Mouse (Mus musculus) lung, embryonic 15.5 days (tissue): ENCODE results near the gene Smarcb1. TPM values are rescaled to one million over a fixed set of nuclear protein-coding genes. Genes with fewer than 3 reads are reported as not detected.

Experiments used
- ATAC-seq: fragments of 200-750 bp; cut with Nextera tagmentation; 2 replicates; pipeline ENCODE4 v1.8.0; 2017; ENCODE audit warnings: moderate number of reproducible peaks, borderline replicate concordance; ENCODE audit not compliant: low FRiP score, low TSS enrichment; ENCODE audit errors: extremely low read depth
- H3K27ac ChIP-seq: fragments of 300-500 bp; sonication (generic); 2 replicates; pipeline ENCODE4 v1.5.1; 2015; ENCODE audit warnings: moderate library complexity, mild to moderate bottlenecking, inconsistent platforms
- H3K27me3 ChIP-seq: fragments of 300-500 bp; sonication (generic); 2 replicates; pipeline ENCODE4 v1.6.1; 2015; ENCODE audit warnings: inconsistent platforms
- H3K36me3 ChIP-seq: fragments of 300-500 bp; sonication (generic); 2 replicates; pipeline ENCODE4 v1.6.1; 2015; ENCODE audit warnings: inconsistent platforms
- H3K4me1 ChIP-seq: fragments of 300-500 bp; sonication (generic); 2 replicates; pipeline ENCODE4 v1.6.1; 2015; ENCODE audit warnings: inconsistent platforms
- H3K4me2 ChIP-seq: fragments of 300-500 bp; sonication (generic); 2 replicates; pipeline ENCODE4 v1.6.1; 2015; ENCODE audit warnings: inconsistent platforms, mild to moderate bottlenecking, moderate library complexity
- H3K4me3 ChIP-seq: fragments of 300-500 bp; sonication (generic); 2 replicates; pipeline ENCODE4 v1.5.1; 2015; ENCODE audit warnings: mild to moderate bottlenecking, inconsistent platforms
- H3K9ac ChIP-seq: fragments of 300-500 bp; sonication (generic); 2 replicates; pipeline ENCODE4 v1.6.1; 2015; ENCODE audit warnings: inconsistent platforms
- H3K9me3 ChIP-seq: fragments of 300-500 bp; sonication (generic); 2 replicates; pipeline ENCODE4 v1.6.1; 2016; ENCODE audit warnings: inconsistent platforms
- WGBS: fragments of 180-500 bp; shearing (Covaris S2); methylation state at CpG from one replicate; pipeline ENCODE4 v1.1.7; 2015; 5-methylcytosine and 5-hydroxymethylcytosine counted together
- polyA plus RNA-seq: library from polyadenylated mRNA; unstranded; fragments of >200 nt; fragmentation: Nextera tagmentation; extraction: Ambion mirVana; gene quantifications from 2 replicates; pipeline ENCODE4 v1.2.1, GENCODE M21; 2015

Gene Smarcb1
- 205 and 213 TPM in 2 replicates for polyA plus RNA-seq

DNA sequence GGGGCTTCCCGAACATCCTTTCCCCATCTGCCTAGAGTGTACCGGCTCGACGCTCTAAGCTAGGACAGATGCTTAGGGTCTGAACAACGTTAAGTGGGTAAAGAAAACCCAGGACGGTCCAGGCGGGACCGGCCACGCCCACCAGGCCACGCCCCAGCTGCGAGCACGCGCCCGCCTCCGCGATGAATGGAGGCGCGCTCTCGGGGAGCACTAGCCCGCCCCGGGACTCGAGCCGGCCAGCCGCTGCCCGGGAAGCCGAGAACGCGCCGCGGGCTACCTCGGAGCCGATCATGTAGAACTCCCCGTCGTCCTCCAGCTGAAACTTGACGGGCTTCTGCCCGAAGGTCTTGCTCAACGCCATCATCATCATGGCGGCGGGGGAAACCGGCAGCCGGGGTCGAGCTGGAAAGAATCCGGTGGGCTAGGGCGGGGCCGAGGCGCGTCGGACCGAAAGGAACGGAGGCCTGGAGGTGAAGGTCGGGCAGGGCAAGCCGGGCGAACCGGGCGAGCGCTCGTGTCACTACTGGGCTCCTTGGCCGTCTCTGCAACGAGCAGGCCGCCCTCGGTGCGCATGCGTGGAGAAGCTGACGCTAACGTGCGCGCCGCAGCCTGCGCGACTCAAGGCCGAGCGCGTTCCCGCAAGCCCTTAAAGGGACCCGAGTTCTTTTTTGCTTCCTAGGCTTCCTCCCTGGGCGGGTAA lies at the start of gene Smarcb1:
Gene Smarcb1 (minus strand): TSS at position 592 of the 700 bp plus-strand sequence.
- no peaks in the 10 kb centered on the region for H3K9me3 ChIP-seq
- H3K27me3 ChIP-seq, result no peaks in the 10 kb centered on the region
- peak within 1 kb of the TSS; percentile 93 for H3K27ac ChIP-seq
- under 1% methylated on average over 76 of the region's 76 CpGs for WGBS
- peak; percentile 89 for ATAC-seq
- H3K9ac ChIP-seq, result peak within 1 kb of the TSS; percentile 93
- peaks cover 35% of the 10 kb centered on the region for H3K36me3 ChIP-seq
- peaks cover 39% of the 10 kb centered on the region for H3K4me1 ChIP-seq
- H3K4me3 ChIP-seq, result peak within 1 kb of the TSS; percentile 96
- peak within 1 kb of the TSS; percentile 80 for H3K4me2 ChIP-seq

DNA sequence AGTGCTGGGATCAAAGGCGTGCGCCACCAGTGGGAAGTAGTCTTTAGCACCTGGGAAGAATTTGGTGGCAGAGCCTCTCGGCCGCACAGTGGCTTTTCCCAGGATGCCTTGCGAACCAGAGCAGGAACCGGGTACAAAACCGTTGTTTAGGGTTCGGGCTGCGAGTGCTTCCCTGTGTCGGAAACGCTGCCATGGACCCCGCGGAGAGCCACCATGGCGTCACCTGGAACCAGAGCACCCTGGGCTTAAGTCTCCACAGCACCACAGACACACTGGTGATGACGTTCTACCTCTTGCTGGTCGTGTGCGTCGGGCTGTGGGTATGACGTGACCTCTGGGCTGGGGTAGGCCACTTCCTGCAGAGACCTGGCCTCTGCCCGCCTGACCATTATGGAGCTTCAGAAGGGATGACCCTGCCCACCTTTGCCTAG lies 33.0 kb upstream of the Smarcb1 start, which contains the start of gene Gm5134:
Gene Gm5134 (plus strand): TSS at position 134 of the 431 bp plus-strand sequence.
- peak within 1 kb of the TSS; percentile 11 for H3K4me3 ChIP-seq
- peaks cover 11% of the 10 kb centered on the region for H3K4me1 ChIP-seq
- no peaks in the 10 kb centered on the region for H3K9me3 ChIP-seq
- H3K27ac ChIP-seq, result no peak within 1 kb of the TSS
- 30% methylated on average over 20 of the region's 20 CpGs for WGBS
- H3K4me2 ChIP-seq, result peak within 1 kb of the TSS; percentile 47
- no peak within 1 kb of the TSS; the same call in 1 of the 2 replicates for H3K9ac ChIP-seq
- ATAC-seq, result no peak
- H3K36me3 ChIP-seq, result no peaks in the 10 kb centered on the region
- H3K27me3 ChIP-seq, result peaks cover 23% of the 10 kb centered on the region; the same call in 1 of the 2 replicates

DNA sequence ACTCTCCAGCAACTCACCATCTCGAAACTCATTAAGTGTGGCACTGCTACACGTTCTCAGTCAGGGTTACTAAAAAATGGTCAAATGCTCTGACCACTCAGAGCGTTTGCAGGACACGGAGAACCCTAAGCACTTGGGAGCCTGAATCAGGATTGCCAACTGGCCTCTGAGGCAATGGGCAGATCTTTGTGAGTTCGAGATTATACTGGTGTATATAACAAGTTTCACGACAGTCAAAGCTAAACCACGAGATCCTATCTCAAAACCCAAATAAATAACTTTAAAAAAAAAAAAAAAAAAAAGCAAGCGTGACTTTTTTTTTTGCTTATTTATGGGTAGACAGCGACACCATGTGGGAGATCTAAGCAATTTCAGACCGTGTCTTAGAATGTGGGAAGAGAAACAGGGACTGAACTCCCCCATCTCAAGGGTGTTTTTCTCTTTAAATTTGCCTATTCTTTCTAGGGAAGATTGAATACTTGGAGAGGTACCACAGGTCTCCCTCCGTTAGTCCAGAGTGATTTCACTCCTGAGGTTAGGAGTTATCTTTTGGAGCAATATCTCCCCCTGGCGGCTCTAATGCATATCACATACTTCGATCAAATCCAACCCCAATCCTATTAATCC lies 30.1 kb upstream of the Smarcb1 start:
- ATAC-seq, result no peak; the same call in 1 of the 2 replicates
- WGBS, result 3% methylated on average over 13 of the region's 13 CpGs
- H3K4me1 ChIP-seq, result peaks cover 11% of the 10 kb centered on the region
- peaks cover 23% of the 10 kb centered on the region; the same call in 1 of the 2 replicates for H3K27me3 ChIP-seq
- no peak overlapping the region for H3K27ac ChIP-seq
- no peaks in the 10 kb centered on the region for H3K9me3 ChIP-seq
- peak overlapping the region; percentile 35 for H3K9ac ChIP-seq
- no peaks in the 10 kb centered on the region for H3K36me3 ChIP-seq
- peak overlapping the region; percentile 41 for H3K4me3 ChIP-seq
- H3K4me2 ChIP-seq, result peak overlapping the region; percentile 85

DNA sequence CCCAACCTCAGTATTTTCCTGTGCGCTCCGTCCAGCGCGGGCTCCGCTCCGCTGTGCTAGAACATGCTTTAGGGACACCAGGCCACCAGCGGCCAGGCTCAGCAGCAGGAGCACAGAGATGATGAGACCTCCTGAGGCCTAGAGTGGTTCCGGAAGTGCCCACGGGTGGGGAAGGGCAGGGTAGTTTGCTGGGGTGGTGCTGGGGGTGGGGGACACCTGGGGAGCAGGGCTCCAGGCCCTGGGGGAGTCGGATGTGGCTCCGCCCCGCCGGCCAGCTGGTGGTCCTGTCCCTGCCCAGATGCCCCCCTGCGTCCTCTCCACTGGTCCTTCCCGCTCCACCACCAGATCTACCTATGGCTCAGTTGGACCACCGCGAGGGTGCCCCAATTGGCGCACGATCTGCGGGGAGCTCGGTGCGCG lies 29.4 kb upstream of the Smarcb1 start:
- peaks cover 23% of the 10 kb centered on the region; the same call in 1 of the 2 replicates for H3K27me3 ChIP-seq
- H3K9ac ChIP-seq, result peak overlapping the region; percentile 35
- peak overlapping the region; percentile 41 for H3K4me3 ChIP-seq
- H3K9me3 ChIP-seq, result no peaks in the 10 kb centered on the region
- peak overlapping the region; percentile 85 for H3K4me2 ChIP-seq
- peaks cover 11% of the 10 kb centered on the region for H3K4me1 ChIP-seq
- no peak overlapping the region for H3K27ac ChIP-seq
- H3K36me3 ChIP-seq, result no peaks in the 10 kb centered on the region
- 2% methylated on average over 20 of the region's 23 CpGs for WGBS
- peak; percentile 64 for ATAC-seq

DNA sequence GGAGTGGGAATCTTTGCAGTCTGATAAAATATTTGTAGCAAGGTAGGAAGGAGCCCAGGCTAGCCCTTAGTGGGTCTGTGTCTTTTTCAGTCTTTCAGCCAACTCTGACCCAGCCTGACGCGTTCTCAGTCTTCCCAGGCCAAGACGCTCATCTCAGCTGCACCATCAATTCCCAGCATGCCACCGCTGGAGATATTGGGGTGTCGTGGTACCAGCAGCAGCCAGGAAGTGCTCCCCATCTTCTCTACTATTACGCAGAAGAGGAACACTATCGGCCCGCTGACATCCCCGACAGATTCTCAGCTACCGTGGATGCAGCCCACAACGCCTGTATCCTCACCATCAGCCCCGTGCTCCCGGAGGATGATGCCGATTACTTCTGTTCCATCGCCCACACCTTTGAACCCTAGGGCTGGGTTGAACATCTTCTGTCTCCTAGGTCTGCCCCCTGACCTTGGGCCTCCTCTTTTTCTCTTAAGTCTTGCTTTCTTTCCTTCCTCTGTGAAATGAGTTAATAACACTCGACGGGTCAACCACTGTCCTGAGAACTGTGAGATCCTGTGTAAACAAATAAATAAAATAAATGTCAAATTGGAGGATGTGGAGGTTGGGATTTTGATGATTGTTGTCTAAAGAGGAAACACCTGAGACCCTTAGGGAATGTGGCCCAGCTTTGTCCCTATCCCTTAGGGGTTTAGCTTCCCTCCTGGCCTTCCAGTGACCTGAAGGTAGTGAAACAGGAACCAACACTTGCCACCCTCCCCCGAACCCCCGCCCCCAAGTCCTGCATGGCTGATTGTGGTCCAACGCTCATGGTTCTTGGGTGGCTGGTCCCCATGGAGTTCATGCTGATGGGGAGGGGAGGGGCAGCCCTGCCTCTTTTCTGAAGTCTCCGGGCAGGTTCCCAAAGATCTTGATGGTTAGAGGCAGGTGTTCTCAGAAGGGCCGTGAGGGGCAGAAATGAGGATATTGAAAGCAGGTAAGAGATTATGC lies 27.9 kb upstream of the Smarcb1 start:
- Histone ChIP-seq H3K9me3 (no peaks in the 10 kb centered on the region), H3K4me3 (no peak overlapping the region), H3K27me3 (peaks cover 23% of the 10 kb centered on the region; the same call in 1 of the 2 replicates), H3K9ac (no peak overlapping the region), H3K4me1 (peaks cover 19% of the 10 kb centered on the region), H3K27ac (no peak overlapping the region), H3K4me2 (no peak overlapping the region), H3K36me3 (no peaks in the 10 kb centered on the region)
- WGBS, result 70% methylated on average over 22 of the region's 22 CpGs
- no peak for ATAC-seq

DNA sequence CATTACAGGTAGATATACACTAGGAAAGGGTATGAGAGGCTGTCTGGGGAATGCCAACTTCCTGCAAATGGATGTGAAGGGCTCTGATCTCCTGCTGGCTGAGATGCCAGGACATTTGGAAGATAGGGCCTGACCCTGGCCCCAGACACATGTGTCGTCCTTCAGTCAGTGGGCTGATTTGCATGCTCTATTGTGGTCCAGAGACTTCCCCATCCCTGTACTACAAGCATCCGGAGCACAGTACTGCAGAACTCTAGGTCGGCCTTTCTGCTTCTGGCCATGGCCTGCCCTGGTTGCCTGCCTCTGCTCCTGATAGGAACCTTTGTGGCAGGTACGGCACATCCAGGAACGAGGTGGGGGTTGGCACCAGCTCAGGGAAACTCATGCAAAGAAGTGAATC lies 26.7 kb upstream of the Smarcb1 start:
- no peak for ATAC-seq
- Histone ChIP-seq H3K4me1 (peaks cover 23% of the 10 kb centered on the region), H3K4me3 (no peak overlapping the region), H3K27ac (no peak overlapping the region), H3K9me3 (no peaks in the 10 kb centered on the region), H3K27me3 (peaks cover 13% of the 10 kb centered on the region; the same call in 1 of the 2 replicates), H3K36me3 (no peaks in the 10 kb centered on the region), H3K4me2 (no peak overlapping the region), H3K9ac (no peak overlapping the region)
- 85% methylated on average over 5 of the region's 5 CpGs for WGBS

DNA sequence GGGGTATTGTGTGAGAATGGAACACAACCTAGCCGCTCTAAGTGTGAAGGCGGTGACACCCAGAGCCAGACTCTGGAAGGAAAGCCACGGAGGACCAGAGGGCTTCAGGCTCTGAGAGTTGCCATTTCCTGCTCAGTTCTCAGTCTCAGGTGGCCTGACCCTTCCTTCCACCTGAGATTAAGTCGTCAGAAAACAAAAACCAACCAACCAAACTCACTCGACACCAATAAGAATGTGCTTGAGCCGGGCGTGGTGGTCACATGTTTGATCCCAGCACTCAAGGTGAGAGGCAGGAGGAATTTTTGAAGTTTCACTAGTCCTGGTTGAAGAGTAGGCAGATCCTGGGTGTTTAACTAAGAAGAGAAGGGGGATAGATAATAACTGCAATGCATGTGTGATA lies 24.5 kb upstream of the Smarcb1 start:
- Histone ChIP-seq H3K4me1 (peaks cover 17% of the 10 kb centered on the region), H3K9me3 (no peaks in the 10 kb centered on the region), H3K4me2 (no peak overlapping the region), H3K4me3 (no peak overlapping the region), H3K9ac (no peak overlapping the region), H3K27me3 (peaks cover 8% of the 10 kb centered on the region; the same call in 1 of the 2 replicates), H3K36me3 (no peaks in the 10 kb centered on the region), H3K27ac (peak overlapping the region; percentile 37; the same call in 1 of the 2 replicates)
- WGBS, result 65% methylated on average over 7 of the region's 7 CpGs
- no peak for ATAC-seq

DNA sequence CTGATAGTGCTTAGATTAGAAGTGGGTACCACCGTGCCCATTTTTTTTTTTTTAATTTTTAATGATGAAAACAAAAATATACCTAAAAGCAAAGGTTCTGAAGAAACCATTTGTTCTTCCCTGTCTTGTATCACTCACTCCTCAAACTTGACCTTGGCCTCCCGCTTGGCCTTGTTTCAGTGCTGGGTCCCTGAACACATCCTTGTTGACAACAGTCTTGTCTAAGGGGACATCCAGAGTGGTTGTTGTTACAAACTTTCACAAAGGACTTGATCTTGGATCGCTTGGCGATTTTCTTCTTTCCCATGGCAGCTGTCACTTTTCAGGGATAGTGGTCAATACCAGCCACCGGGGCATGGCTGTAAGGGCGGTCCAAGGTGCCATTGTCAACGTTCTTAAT lies 23.8 kb upstream of the Smarcb1 start:
- Histone ChIP-seq H3K36me3 (no peaks in the 10 kb centered on the region), H3K9me3 (no peaks in the 10 kb centered on the region), H3K9ac (no peak overlapping the region), H3K4me2 (no peak overlapping the region), H3K4me3 (no peak overlapping the region), H3K4me1 (peaks cover 12% of the 10 kb centered on the region; the same call in 1 of the 2 replicates), H3K27me3 (peaks cover 8% of the 10 kb centered on the region; the same call in 1 of the 2 replicates), H3K27ac (peak overlapping the region; percentile 37; the same call in 1 of the 2 replicates)
- ATAC-seq, result no peak
- WGBS, result 91% methylated on average over 7 of the region's 7 CpGs

DNA sequence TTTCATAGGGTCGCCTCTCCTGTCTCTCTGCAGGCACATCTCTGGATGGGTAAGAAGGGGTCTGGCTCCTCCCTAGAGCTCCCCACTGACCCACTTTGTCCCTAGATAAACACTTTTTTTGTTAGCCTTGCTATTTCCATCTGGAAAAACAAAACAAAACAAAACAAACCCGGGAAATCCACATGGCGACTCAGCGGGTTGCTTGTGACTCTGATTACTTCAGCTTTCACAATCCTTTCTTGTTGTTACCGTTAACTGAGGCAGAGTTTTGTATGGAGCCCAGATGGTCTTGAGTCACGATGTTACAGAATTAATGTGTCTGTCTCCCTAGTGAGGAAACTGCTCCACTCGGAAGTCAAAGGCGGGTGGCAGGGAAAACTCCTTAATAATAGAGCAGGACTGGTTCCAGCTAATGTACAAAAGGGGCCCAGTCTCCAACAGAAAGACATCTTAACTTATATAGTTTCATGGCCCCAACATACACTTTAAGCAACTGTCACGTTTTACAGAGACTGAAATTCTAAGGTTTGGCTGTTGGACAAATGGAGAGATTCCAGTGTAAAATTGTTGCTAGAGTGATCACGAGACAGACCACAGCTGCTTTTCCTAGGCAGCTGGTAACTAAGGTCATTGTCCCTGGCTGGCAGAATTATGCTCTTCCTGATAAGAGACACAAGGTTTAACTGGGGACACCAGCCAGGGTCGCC lies 22.8 kb upstream of the Smarcb1 start:
- Histone ChIP-seq H3K4me2 (peak overlapping the region; percentile 20; the same call in 1 of the 2 replicates), H3K9ac (no peak overlapping the region), H3K27ac (peak overlapping the region; percentile 53), H3K4me1 (peaks cover 12% of the 10 kb centered on the region; the same call in 1 of the 2 replicates), H3K9me3 (no peaks in the 10 kb centered on the region), H3K4me3 (no peak overlapping the region), H3K27me3 (no peaks in the 10 kb centered on the region), H3K36me3 (no peaks in the 10 kb centered on the region)
- ATAC-seq, result peak; percentile 76
- WGBS, result 30% methylated on average over 11 of the region's 11 CpGs

DNA sequence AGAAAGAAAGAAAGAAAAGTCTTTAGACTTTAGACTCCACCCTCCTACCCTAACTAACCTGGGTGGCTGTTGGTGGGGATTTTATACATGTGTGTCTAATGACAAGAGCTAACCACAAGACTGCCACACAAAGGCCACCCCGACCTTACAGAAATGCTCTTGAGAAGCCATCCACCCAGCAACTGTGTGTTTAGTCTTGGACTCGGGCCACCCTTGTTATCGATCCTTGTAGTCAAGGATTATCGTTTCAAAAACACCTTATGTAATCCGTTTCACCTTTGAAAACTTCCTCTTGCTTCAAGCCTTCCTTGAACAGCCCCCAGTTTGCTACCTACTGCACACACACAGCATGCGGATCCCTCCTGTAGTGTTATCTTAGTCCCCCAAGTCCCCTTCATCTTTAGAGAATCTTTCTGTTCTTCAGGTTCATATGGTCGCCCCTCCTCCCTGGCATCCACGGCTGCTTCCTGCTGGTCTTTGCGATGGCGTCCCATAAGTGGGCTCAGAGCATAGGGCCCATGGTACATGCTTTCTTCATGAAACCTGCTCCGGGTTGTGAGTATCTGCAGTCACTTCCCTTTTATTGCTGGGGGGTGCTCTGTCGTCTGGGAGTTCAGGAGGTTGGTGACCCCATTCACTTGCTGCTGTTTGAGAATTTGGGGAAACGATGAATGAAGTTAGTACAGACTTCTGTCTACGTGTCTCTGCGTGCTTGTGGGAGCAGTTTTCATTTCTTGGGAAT lies 21.5 kb upstream of the Smarcb1 start, which contains the start of gene Vpreb3:
Gene Vpreb3 (plus strand): TSS at position 322 of the 742 bp plus-strand sequence.
- peak within 1 kb of the TSS; percentile 53 for H3K27ac ChIP-seq
- H3K4me1 ChIP-seq, result peaks cover 12% of the 10 kb centered on the region; the same call in 1 of the 2 replicates
- no peaks in the 10 kb centered on the region for H3K36me3 ChIP-seq
- peak within 1 kb of the TSS; percentile 20; the same call in 1 of the 2 replicates for H3K4me2 ChIP-seq
- ATAC-seq, result no peak
- no peaks in the 10 kb centered on the region for H3K9me3 ChIP-seq
- H3K4me3 ChIP-seq, result no peak within 1 kb of the TSS
- 63% methylated on average over 15 of the region's 15 CpGs for WGBS
- no peak within 1 kb of the TSS for H3K9ac ChIP-seq
- no peaks in the 10 kb centered on the region for H3K27me3 ChIP-seq
